Mouse (Mus musculus) lung, postnatal 10 days (tissue): ENCODE measurements around the gene Trim23.
"Not testable (repeated sequence)": the region's sequence is repeated elsewhere in the genome, so short reads cannot be mapped to it uniquely, and the experiment has no call there.

ENCODE experiments used
- DNase-seq: peaks from one replicate; pipeline ENCODE4 v3.0.0; 2021

The Trim23 gene

DNA sequence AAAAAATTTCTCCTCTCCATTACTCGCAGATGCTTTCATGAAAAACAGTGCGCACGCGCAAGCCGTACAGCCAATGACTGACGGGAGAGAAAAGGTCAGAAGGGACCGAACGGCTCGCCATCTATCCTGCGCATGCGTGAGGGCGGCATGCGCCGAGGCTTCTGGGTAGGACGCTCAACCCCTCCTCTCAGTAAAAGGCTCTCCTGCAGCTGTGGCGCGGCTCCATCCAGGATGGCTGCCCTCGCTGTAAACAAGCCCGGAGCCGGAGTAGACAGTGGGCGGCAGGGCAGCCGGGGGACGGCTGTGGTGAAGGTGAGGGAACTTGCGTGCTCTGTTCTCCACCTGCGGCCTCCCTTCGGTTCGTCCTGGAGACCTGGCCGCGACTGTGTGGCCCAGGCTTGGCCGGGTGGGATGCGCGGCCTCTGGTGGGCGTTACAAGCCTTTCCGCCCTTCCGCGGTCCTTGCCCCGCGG lies at the start of gene Trim23:
Trim23 (plus strand) TSS at position 148 of the 472 bp plus-strand sequence.
- DNase-seq: peak; percentile 99

DNA sequence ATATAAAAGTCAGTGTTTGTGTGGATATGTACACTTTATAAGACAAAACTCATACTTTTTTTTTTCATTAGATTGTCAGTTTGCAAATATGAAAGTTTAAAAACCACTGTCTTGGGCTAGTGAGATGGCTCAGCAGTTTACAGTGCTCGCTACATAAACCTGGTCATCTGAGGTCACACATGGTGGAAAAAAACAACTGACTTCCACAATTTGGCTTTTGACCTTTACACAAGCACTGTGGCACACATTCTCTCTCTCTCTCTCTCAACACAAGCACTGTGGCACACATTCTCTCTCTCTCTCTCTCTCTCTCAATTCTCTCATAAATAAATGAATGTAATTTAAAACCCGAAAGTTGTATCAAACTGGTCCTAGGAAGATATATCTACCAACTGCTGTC lies 46.0 kb upstream of the Trim23 start:
- no peak for DNase-seq

DNA sequence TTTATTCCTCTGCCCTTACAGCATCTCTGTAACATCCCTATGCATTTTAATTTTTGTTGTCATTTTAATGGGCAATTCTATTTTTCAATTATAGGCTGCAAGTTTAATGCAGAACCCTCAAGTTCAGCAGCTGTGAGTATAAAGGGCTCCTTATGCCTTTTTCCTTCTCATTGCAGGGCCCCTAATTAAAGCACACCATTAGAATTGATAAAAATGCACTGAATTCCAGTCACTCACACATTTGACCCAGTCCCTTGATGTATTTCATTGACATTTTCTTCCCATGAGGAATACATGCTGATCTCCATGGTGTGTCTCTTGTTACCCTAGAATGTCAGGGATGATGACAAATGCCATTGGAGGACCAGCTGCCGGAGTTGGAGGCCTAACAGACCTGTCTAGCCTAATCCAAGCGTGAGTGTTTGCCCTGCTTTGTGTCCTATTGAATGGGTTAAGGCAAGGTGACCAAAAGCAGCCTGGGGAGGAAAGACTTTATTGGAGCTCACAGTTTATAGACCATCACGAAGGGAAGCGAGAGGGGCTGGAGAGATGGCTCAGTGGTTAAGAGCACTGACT lies 44.0 kb upstream of the Trim23 start:
- DNase-seq: no peak

DNA sequence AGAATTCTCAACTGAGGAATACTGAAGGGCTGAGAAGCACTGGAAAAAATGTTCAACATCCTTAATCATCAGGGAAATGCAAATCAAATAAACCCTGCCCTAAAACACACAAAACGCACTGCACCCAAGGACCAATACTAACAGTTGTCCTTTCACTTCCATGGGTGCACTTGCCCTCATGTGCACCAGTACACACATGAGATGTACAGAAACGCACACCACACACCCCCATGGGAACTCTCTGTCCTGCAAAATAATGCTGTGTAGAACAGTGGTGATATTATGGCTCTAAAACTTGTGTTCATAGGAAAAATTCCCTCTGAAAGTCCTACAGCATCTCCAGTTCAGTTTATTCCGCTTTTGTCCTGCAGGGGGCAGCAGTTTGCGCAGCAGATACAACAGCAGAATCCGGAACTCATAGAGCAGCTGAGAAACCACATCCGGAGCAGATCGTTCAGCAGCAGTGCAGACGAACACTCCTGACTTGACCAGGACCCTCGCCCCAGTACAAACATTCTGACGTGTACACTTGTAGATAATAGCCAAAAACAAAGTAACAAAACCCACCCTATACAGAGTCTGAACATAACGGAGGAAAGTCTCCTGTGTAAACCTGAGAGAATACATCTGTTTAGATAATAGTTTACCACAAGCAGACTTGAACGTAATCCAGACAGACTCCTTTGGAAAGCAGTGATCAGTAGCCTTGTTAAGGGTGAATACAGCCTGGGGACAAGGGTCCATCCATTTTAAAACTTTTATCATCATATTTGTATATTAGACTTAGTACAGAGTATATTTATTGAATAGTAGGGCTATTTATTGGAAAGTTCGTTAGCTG lies 39.0 kb upstream of the Trim23 start:
- peak; percentile 89 for DNase-seq

DNA sequence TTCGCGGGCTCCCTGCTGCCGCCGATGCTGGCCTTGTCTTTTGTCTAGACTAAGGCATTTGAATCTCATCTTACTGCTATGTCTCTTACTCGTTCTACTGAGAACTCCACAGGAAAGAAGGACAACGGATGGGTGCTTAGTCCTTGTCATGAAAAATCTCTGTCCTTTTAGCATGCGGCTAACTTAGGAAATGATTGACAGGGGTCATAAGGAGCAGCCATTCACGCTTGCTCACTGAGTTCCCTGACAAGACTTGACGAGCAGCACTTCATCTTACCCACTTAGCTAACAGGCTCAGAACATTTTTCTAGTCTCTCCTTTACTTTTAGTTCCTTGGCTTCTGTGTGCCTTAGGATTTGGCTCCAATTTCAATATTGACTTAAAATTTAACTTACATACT lies 33.7 kb upstream of the Trim23 start:
- DNase-seq: no peak

DNA sequence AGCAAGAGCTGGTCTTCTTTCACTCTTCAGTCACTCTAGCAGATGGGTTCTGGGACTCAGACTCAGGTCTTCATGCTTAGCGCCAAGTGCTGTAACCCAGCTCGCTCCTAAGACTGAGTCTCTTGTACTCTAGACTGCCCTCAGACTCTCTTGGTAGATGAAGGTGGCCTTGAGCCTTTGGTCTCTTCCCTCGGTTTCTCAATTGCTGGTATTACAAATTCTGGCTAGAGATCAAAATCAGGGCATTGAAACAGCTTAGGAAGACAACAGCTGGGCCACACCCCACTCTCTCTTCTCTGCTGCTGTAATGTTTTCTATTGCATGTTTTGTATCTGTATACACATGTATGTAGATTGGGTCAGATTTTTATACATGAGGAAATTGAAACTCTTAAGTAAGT lies 33.0 kb upstream of the Trim23 start:
- no peak for DNase-seq

DNA sequence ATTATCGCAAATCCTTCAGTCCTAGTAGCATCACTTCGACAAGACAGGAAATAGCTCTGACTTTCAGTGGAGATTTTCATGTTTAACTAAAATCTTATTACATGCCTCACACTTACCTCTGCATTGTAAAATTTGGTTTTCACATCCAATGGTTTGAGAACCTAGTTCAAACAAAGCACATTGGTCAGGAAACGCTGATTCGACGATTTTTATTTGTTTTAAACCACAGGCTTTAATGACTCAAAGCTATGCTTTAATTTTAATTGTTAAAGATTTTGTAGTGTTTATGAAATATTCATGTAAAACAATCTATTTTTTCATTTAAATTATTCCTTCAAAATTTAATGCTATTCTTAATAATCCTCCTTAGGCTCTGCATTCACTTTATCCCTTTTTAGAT lies 24.4 kb upstream of the Trim23 start:
- no peak for DNase-seq

DNA sequence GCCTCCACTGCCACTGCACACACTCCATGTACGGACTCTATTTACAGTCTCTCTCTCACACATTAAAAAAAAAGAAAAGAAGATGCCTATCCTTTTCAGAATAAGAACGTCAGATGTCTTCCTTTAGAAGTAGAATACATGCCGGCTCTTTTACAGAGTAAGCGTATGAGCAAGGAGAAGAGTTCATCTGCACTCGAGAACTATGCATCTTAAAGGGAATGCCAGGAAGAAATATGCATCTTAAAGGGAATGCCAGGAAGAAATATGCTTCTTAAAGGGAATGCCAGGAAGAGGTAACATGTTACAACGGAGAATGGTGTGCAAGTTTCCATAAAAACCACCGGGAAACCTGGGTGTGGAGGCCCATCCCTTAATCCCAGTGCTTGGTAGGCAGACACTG lies 23.5 kb upstream of the Trim23 start:
- no peak for DNase-seq

DNA sequence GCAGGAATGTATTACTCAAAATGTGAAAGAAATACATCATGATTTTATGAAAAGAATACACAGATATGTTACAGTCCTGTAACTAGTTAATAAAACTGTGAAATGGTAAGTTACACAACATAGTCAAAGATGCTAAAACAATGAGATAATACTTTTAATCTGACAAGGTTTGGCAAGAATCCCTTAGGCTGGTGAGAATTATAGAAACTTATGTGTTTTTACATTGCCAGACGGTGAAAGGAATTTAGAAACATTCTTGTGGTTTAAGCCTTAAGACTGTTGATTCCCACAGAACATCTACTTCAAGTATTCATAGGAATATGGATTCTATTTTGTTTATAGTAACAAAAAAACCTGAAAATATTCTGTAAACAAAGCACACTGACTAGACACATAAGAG lies 22.9 kb upstream of the Trim23 start:
- DNase-seq: no peak

DNA sequence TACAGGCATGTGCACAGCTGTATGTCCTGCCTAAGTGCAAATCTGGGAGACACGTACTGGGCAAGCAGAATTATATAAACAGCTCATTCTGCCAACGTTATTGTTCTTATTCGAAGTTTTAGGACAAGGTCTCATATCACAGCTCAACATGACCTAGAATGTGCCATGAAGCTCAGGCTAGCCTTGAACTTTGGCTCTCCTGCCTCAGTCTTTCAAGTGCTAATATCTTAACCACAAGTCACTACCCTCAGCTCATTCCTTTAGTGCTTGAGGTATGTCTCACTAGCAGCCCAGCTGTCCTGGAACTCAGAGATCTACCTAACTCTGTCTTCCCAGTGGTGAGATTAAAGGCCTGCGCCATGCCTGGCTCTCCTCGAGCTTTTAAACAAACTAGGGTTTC lies 6.9 kb upstream of the Trim23 start:
- DNase-seq: no peak

DNA sequence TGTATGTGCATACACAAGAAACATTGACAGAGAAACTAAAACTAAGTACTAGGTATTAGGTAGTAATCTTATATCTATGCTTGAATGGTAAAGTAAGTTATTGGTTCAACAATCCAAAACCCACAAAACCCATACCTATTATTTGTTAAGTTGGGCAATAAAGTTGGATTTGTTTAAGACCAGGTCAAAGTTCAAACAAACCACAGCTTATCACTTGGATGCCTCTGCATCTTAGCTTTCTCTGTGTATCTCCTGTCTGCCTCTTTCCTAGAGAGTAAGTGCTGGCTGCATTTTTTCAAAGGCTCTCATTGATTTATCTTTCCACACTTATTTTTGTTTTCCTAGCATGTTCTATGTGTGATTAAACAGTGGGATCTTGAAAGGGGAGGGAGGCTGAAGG lies 6.1 kb upstream of the Trim23 start:
- DNase-seq: no peak

DNA sequence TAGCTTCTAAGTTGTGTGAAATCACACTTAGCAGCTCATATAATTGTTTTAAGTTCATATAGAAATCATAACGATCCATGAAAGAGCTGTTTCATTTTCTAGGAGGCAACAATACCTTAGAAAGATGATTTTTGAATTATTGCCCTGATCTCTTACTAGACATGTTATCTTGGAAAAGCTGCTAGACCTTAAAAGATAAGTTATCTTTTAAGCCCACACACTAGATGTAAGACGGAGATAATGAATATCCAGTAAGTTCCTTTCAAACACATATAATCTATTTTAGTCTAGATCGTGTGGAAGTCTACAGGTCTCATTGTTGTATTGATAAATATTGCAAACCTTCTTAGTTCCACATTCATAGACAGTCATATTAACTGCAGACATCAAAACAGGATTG lies 1.7 kb upstream of the Trim23 start:
- no peak for DNase-seq

DNA sequence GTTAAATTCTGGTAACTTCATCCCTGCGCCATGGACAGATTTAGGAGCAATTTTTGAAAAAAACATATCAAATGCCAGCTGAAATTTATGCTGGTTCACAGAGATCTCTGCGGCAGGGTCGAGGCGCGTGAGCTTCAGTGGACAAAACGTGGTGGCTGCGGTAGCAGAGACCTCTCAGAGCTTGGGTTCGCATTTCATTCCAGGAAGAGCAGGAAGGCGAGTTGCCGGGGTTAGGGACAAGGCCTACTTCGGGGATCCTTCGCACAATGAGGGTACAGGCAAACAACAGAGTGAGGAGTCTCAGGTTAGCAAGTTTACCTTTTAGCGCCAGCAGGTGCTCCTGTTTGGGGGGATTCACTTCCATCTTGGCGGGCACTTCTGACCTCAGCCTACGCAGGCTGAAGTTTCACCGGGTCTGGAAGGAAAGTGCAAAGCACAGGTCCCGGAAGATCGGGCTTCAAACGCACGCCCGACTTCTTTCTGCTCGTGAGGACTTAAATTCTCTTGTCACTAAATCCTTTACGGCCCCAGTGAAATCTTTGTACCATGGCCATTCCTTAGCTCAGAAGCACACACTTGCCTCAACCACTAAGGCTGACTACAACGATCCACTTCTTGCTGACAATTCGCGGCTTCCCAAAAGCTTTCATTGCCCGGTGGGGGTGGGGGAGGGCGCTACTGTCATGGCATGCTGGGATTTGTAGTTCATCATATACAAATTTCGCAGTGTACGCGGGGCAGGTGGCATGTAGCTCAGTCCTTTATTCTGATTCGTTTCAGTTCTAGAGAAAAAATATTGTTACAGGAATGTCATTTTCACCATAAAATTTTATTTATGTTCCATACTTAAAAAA lies 574 bp upstream of the Trim23 start, which contains the start of gene Trappc13:
Trappc13 (minus strand) TSS at position 674 of the 854 bp plus-strand sequence.
- DNase-seq: no peak

DNA sequence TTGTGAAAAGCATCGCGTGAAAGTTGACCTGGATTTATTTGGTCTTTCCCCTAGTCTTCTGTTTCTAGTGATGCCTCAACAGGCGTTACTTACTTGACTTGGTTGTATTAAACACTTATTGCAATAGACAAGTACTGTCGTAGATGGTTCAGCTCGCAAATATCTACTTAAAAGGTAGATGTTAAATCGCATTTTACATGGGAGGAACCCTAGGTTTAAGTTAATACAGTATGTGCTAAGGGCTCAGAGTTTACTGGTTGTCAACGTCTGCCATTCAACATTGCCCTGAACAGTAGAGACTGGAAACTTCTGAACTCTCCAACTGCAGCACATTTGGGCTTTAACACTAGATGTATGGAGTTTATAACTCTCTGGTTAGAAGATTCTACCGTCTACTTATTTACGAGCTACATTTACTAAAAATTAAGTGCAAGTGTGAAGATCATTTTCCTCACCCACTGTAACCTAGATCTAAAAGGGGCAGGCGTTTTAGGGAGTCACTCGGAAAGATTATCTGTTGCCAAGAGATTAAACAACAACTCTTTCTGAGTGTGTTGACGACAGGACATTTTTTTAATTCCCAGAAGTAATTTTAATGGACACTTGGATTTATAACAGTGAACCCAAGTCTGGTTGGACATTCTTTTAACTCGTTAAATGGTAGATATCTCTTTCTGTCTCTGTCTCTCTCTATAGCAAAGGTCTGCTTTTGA lies 735 bp downstream of the Trim23 start:
- DNase-seq: no peak

DNA sequence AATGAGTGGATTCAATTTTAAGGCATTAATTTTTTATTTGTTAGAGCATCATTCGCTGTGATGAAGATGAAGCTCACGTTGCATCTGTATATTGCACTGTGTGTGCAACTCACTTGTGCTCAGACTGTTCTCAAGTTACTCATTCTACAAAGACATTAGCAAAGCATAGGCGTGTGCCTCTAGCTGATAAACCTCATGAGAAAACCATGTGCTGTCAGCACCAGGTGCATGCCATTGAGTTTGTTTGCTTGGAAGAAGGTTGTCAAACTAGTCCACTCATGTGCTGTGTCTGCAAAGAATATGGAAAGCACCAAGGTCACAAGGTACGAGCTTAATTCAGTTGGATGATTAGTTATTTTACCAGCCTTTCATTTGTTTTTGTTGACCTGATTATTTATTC lies 8.8 kb downstream of the Trim23 start:
- DNase-seq: no peak

DNA sequence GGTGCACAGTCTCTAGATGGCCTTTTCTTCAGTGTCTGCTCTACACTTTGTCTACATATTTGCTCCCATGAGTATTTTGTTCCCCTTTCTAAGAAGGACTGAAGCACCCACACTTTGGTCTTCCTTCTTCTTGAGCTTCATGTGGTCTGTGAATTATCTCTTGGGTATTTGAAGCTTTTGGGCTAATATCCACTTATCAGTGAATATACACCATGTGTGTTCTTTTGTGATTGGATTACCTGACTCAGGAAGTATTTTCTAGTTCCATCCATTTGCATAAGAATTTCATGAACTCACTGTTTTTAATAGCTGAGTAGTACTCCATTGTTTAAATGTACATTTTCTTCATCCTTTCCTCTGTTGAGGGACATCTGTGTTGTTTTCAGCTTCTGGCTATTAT lies 17.3 kb downstream of the Trim23 start:
- DNase-seq: not testable (repeated sequence)

DNA sequence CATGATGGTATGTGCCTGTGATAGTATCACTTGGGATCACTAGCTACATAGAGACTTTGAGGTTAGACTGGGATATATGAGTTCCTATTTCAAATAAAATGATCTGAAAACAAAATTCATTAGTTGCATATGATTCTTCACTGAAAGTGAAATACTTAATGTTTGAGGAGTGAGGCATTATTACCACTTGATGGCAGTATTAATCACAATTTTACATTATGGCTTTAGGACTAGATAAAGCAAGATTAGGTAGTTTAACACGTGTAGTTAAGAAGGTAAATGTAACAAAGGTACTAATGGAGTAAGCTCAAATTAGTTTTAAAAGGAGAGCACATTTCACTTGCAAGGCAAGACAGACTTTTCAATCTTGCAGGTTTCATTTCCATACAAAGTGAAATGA lies 25.7 kb downstream of the Trim23 start:
- no peak for DNase-seq

DNA sequence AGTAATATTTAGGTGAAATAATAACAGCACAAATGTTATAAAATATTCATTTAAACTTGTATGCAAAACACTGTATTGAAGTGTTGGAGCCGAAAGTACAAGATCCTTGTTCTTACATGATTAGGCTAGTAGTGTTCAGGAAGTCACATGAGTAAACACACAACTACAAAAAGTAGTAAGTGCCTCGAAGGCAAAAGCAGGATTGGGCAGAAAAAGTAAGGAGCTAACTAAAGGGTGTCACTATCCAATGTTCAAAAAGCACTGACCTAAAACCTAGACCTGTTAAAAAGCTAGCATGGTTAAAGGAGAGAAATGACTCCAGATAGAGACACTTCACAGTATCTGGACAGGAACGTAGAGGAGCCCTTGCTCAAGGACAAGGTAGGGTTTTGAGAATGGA lies 48.9 kb downstream of the Trim23 start:
- no peak for DNase-seq

DNA sequence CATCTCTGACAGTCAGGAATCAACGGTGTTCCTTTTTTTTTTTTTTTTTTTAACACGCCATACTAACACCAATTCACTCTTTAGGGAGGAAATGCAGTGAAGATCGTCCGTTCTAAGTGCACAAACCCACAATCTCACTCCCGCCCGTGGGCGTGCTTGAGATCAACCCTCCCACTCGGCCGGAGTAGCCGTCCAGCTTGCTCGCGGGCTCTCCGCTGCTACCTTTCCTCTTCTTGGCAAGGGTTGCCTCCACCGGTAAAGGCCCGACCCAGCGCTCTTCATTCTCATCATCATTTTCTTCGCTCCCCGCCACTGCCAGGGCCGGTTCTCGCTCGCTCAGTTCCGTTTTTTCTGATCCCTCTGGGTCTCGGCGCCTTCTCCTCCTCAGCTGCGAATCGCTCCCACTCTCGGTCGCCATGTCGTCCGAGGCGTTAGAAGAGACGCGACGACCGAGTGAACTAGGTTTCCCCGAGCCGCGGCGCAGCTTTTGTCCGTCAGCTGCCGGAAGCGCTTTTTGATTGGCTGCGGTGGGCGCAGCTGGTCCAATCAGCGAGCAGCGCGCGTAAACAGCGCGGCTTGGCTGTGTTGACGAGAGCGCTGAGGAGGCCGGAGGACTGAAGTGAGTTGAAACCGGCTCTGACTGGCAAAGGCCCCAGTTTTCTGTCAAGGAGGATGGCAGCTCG lies 49.9 kb downstream of the Trim23 start, which contains the start of the genes Cenpk and Ppwd1:
Cenpk (plus strand) TSS at position 228 of the 683 bp plus-strand sequence.
Ppwd1 (minus strand) TSS at position 460 of the 683 bp plus-strand sequence.
- peak; percentile 97 for DNase-seq

DNA sequence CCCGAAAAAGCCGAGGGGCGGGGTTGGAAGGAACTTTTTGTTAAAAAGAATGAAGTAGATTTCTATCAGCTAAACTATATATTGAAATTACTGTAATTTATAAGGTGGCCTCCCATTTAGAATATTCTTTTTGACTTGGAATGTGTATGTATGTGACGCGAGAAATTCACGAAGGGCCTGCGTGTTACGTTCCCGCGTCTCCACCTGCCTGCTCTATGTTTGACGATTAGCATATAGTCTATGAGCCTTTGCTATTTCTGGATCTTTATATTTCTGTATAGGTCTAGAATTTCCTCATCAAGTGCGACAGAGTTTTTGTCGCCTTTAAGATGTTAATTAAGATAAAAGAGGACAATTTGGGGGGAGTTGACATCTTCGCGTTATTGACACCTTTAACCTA lies 50.6 kb downstream of the Trim23 start:
- DNase-seq: no peak
